Mouse (Mus musculus) hindbrain, embryonic 13.5 days (tissue): ENCODE results near the gene Camk2g. TPM values are rescaled to one million over a fixed set of nuclear protein-coding genes. Genes with fewer than 3 reads are reported as not detected.

Source experiments
- ATAC-seq: fragments of 200-750 bp; cut with Nextera tagmentation; 2 replicates; pipeline ENCODE4 v1.8.0; 2017; ENCODE audit warnings: moderate TSS enrichment; ENCODE audit not compliant: low FRiP score
- H3K27ac ChIP-seq: fragments of 300-500 bp; sonication (generic); 2 replicates; pipeline ENCODE4 v1.5.1; 2015; ENCODE audit warnings: inconsistent platforms, mild to moderate bottlenecking, moderate library complexity
- H3K27me3 ChIP-seq: fragments of 300-500 bp; sonication (generic); 2 replicates; pipeline ENCODE4 v1.6.1; 2015; ENCODE audit warnings: mild to moderate bottlenecking, inconsistent platforms
- H3K36me3 ChIP-seq: fragments of 300-500 bp; sonication (generic); 2 replicates; pipeline ENCODE4 v1.6.1; 2015; ENCODE audit warnings: mild to moderate bottlenecking, inconsistent platforms
- H3K4me1 ChIP-seq: fragments of 300-500 bp; sonication (generic); replicated peaks from 2 replicates; pipeline ENCODE4 v1.6.1; 2015; ENCODE audit warnings: inconsistent platforms
- H3K4me2 ChIP-seq: fragments of 300-500 bp; sonication (generic); 2 replicates; pipeline ENCODE4 v1.6.1; 2015; ENCODE audit warnings: inconsistent platforms, mild to moderate bottlenecking, moderate library complexity
- H3K4me3 ChIP-seq: fragments of 300-500 bp; sonication (generic); 2 replicates; pipeline ENCODE4 v1.5.1; 2015; ENCODE audit warnings: mild to moderate bottlenecking, inconsistent platforms
- H3K9ac ChIP-seq: fragments of 300-500 bp; sonication (generic); 2 replicates; pipeline ENCODE4 v1.6.1; 2015; ENCODE audit warnings: mild to moderate bottlenecking, inconsistent platforms
- H3K9me3 ChIP-seq: fragments of 300-500 bp; sonication (generic); 2 replicates; pipeline ENCODE4 v1.6.1; 2016; ENCODE audit warnings: inconsistent platforms
- WGBS: fragments of 180-500 bp; shearing (Covaris S2); methylation state at CpG from one replicate; pipeline ENCODE4 v1.1.7; 2015; 5-methylcytosine and 5-hydroxymethylcytosine counted together
- microRNA-seq: library from miRNA; unstranded; fragments of <30 nt; microRNA quantifications from one replicate; pipeline ENCODE4, GENCODE M21; 2016
- polyA plus RNA-seq: library from polyadenylated mRNA; unstranded; fragments of >200 nt; fragmentation: Nextera tagmentation; extraction: Ambion mirVana; gene quantifications from 2 replicates; pipeline ENCODE4 v1.2.1, GENCODE M21; 2015

Camk2g gene
- polyA plus RNA-seq, 1 experiment from 2014 or later: 116 TPM

DNA sequence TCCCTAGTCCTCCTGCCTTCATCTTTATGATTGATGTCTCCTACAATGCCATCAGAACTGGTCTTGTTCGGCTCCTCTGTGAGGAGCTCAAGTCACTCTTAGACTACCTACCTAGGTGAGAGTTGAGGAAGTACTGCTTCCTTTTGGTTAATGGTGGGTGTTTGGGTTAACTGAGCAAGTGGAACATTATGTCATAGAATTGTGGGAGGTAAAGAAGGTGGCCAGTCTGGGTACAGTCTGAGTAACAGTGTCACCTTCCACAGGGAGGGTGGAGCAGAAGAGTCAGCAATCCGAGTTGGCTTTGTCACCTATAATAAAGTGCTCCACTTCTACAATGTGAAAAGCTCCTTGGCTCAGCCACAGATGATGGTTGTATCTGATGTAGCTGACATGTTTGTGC, 104.9 kb downstream of the Camk2g start:
- no peaks in the 10 kb centered on the region for H3K27me3 ChIP-seq
- H3K36me3 ChIP-seq: peaks cover 100% of the 10 kb centered on the region
- no peak overlapping the region for H3K9ac ChIP-seq
- H3K4me3 ChIP-seq: no peak overlapping the region
- H3K9me3 ChIP-seq: no peaks in the 10 kb centered on the region
- no peak for ATAC-seq
- no peak overlapping the region for H3K27ac ChIP-seq
- no peak overlapping the region for H3K4me2 ChIP-seq
- H3K4me1 ChIP-seq: peaks cover 4% of the 10 kb centered on the region
- 88% methylated on average over 2 of the region's 2 CpGs for WGBS

DNA sequence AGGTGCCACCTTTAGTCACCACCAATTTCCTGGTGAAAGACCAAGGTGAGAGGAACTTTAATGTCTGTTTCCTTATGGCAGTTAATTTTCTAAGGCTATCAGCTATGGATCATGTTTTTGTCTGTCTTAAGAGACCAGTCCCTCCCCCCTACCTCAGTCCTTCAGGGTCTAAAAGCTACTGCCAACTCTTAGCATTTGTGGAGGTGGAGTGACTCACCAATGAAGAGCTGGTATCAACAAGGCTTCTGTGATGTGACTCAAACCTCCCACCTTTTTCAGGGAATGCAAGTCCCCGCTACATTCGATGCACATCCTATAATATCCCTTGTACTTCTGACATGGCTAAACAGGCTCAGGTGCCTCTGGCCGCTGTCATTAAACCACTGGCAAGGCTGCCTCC, 107.3 kb downstream of the Camk2g start:
- peaks cover 100% of the 10 kb centered on the region for H3K36me3 ChIP-seq
- H3K9me3 ChIP-seq: no peaks in the 10 kb centered on the region
- no peak overlapping the region for H3K27ac ChIP-seq
- WGBS: 96% methylated on average over 3 of the region's 3 CpGs
- no peak overlapping the region for H3K9ac ChIP-seq
- ATAC-seq: no peak
- no peaks in the 10 kb centered on the region for H3K4me1 ChIP-seq
- no peaks in the 10 kb centered on the region for H3K27me3 ChIP-seq
- H3K4me3 ChIP-seq: no peak overlapping the region
- no peak overlapping the region for H3K4me2 ChIP-seq

Small RNAs within 50 kb of the gene (microRNA-seq; reads per million reads assigned to microRNA genes)
- 1.4 reads per million for gene Mir6946

Other genes with a start within 250 kb of the Camk2g start
- gene Ppp3cb, start 247.5 kb downstream of the Camk2g start, polyA plus RNA-seq: 81.1 and 86.1 TPM in 2 replicates
- 9.3 and 12.1 TPM in 2 replicates for gene Usp54, start 153.0 kb downstream of the Camk2g start, polyA plus RNA-seq
- 0.30 TPM in 1 of 2 replicates, not detected in the other for gene Myoz1, start 137.5 kb downstream of the Camk2g start, polyA plus RNA-seq
- gene Synpo2l, start 125.7 kb downstream of the Camk2g start, polyA plus RNA-seq: 0.23 and 0.30 TPM in 2 replicates
- gene Sec24c, start 119.8 kb downstream of the Camk2g start, polyA plus RNA-seq: 89.8 and 90.0 TPM in 2 replicates
- gene Fut11, start 99.1 kb downstream of the Camk2g start, polyA plus RNA-seq: 27.2 and 29.3 TPM in 2 replicates
- gene Chchd1, start 91.1 kb downstream of the Camk2g start, polyA plus RNA-seq: 200 and 204 TPM in 2 replicates
- gene Zswim8, start 86.5 kb downstream of the Camk2g start, polyA plus RNA-seq: 45.3 and 46.2 TPM in 2 replicates
- gene Ndst2, start 59.5 kb downstream of the Camk2g start, polyA plus RNA-seq: 16.7 and 19.1 TPM in 2 replicates
- 0.40 and 0.45 TPM in 2 replicates for gene Plau, start 42.6 kb upstream of the Camk2g start, polyA plus RNA-seq
- 15.4 and 17.0 TPM in 2 replicates for gene Vcl, start 135.3 kb upstream of the Camk2g start, polyA plus RNA-seq